Mouse (Mus musculus) CH12F3 (cell line): ENCODE measurements around the gene Srsf7.

Experiments used
- in situ Hi-C: fragments of 300-500 bp; cut with MboI; formaldehyde crosslinking; loops from 2 replicates; pipeline ENCODE4 v1.14.3; 2020; ENCODE audit warnings: low sequenced_read_pairs

Gene Srsf7

DNA sequence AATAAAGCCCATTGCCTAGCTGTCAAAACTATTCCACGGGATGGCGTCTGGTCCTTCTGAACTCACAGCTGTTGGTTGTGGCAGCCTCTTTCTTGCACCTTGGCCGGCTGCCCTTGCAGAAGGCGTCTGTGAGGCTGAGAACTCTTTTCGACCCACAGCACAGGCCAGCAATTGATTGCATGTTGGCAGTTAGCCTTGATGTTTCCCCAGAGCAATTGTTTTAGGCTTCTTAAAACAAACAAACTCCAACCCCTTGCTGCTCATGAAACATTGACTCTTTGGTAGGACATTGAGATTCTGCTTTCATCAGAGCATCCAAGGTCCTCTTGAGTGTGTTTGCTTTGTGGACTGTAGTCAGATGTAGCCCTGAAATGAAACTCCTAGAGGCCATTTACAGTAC is 46.7 kb downstream of the Srsf7 start:
- in situ Hi-C loops, result no loop called here

DNA sequence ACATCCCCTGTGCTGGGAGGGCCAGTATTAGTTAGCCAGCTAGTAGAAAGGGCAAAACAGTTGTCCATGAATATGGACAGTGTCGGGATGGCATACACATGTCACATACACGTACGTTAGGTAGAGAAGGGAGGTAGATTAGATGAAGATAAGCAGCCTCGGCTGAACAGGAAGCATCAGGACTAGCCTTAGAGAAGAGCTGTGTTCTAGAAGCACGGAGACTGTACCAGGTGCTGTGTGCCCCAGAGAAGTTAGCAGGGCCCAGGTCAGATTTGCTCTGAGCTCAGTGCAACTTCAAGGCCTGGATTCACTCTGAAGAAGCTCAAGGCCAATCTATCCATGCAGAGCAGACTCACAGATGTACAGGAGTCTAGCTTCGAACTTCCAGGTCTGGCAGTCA is 49.6 kb downstream of the Srsf7 start:
- in situ Hi-C loops, result no loop called here

DNA sequence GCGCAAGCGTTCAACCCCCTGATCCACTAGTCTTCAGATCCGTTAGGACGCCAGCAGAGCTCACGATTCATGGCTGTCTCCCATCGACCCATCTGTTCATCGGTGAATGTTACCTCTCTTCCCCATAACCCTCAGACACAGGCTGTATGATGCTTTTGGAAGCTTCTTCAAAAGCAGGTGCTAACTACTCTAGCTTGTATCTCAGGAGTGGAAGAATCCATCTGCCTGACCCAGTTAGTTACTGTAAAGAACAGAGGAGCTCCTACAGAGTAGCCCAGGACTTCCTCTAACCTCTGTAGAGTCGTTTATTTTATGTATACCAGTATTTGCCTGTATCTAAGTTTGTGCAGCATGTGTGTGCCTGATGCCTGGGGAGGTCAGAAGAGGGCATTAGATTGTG is 50.2 kb downstream of the Srsf7 start:
- in situ Hi-C loops, result no loop called here

DNA sequence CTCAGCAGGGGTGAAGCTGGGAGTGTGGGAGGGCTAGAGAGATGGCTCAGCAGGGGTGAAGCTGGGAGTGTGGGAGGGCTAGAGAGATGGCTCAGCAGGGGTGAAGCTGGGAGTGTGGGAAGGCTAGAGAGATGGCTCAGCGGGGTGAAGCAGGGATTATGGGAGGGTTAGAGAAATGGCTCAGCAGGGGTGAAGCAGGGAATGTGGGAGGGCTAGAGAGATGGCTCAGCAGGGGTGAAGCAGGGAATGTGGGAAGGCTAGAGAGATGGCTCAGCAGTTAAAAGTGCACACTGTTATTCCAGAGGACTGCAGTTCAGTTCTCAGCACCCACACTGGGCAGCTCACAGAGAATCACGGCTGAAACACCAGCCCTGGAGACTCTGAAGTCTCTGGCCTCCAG is 53.5 kb downstream of the Srsf7 start:
- in situ Hi-C loops, result no loop called here

DNA sequence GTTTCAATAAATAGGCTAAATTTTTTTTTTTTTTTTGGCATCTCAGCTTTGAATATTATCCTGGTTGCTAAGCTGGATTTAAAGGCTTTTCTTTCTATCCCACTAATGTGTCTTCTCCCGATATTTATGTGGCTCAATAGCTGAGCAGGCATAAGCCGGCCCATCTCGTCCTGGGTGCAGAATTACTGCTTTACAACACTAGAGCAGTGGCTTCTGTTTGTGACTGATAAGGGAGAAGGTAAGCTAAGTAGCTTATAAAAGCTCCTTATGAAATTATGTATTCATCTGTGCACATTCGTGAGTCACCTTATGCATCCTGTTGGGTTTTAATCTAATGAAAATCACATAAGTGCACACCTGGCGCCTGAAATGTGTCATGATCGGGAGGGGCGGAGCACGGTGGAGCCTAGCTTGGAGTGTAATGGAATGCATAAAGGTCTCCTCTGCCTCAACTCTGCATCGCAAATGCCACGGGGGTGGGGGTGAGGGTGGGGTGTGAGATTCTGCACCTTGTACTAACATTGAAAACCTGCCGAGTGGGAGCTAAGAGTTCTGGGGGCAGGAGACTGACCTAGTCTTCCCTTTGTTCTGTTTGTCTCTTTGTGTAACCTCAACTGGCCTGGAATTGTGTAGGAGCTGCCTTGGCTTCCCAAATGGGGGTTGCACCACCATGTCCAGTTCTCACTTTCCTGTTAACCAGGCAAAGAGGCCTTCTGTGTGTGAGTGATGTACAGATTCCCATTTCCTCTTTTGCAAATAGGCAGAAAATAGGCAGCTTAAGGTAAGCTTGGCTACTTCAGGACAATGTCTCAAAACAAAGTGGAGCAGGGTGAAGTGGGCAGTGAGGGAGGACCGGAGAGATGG is 54.1 kb downstream of the Srsf7 start:
- in situ Hi-C loops, result no loop called here

DNA sequence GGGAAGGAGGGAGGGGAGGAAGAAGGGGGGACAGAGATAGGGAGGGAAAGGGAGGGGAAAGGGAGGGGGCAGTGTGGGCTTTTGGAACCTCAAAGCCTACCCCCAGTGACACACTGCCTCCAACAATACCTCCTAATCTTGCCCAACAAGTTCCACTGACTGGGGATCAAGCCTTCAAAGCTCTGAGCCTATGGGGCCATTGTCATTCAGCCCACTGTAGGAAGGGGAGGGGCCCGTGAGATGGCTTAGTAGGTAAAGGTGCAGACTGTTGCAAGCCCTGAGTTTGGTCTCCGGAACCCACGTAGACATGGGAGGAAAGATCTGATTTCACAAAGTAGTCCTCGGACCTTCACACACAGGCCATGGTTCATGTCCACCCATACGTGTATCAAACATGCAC is 55.8 kb downstream of the Srsf7 start:
- in situ Hi-C loops, result no loop called here
